36 mouse cellular contexts compared by ENCODE assay signal in genomic region chr16:36475530-36475929, GRCm38 (mm10). TPM values are rescaled to one million over a fixed set of nuclear protein-coding genes. Genes with fewer than 3 reads are reported as not detected.
"Had no signal": no experiment of that assay in that cellular context is flagged by ENCODE, and none has a peak within 500 bp of the region (broad histone marks: within the 10 kb centered on the region; RNA-seq: fewer than 3 reads in every experiment).

No protein-coding gene starts in this region.

- H3K27me3 ChIP-seq: embryonic facial prominence, embryonic 12.5 days; embryonic facial prominence, embryonic 13.5 days; embryonic facial prominence, embryonic 15.5 days; forebrain, embryonic 12.5 days; forebrain, embryonic 13.5 days; forebrain, embryonic 15.5 days had no signal

- H3K36me3 ChIP-seq: embryonic facial prominence, embryonic 10.5 days; embryonic facial prominence, embryonic 12.5 days; embryonic facial prominence, embryonic 13.5 days; embryonic facial prominence, embryonic 15.5 days; forebrain, embryonic 10.5 days; forebrain, embryonic 12.5 days; forebrain, embryonic 15.5 days had no signal

- H3K4me2 ChIP-seq: embryonic facial prominence, embryonic 12.5 days; embryonic facial prominence, embryonic 13.5 days; embryonic facial prominence, embryonic 15.5 days; forebrain, embryonic 12.5 days; forebrain, embryonic 13.5 days; forebrain, embryonic 15.5 days had no signal

- H3K27ac ChIP-seq: embryonic facial prominence, embryonic 10.5 days; embryonic facial prominence, embryonic 12.5 days; embryonic facial prominence, embryonic 13.5 days; embryonic facial prominence, embryonic 15.5 days; forebrain, embryonic 10.5 days; forebrain, embryonic 12.5 days; forebrain, embryonic 13.5 days; forebrain, embryonic 15.5 days; gastrocnemius, adult 2 months; heart, adult 2 months had no signal

- DNase-seq: cerebellum, adult 8-10 months; cerebellum, adult 9-10 months; cerebellum, adult 9-11 months; cerebellum, postnatal 10 days; cerebellum, postnatal 14 days; cerebellum, postnatal 25 days; cerebellum, postnatal 36 days; embryo, embryonic 11 days; forebrain, postnatal 0 days; gastrocnemius, adult 2 months; gastrocnemius, postnatal 10 days; gastrocnemius, postnatal 14 days; gastrocnemius, postnatal 25 days; gastrocnemius, postnatal 36 days; heart, adult 11 months; heart, adult 18-20 months; heart, adult 2 months had no signal

- H3K4me1 ChIP-seq: embryonic facial prominence, embryonic 10.5 days; embryonic facial prominence, embryonic 12.5 days; embryonic facial prominence, embryonic 13.5 days; embryonic facial prominence, embryonic 15.5 days; forebrain, embryonic 13.5 days; forebrain, embryonic 15.5 days had no signal

- ATAC-seq: forebrain, embryonic 13.5 days; forebrain, embryonic 14.5 days; forebrain, embryonic 15.5 days; forebrain, embryonic 16.5 days; forebrain, postnatal 0 days had no signal

- H3K9ac ChIP-seq: embryonic facial prominence, embryonic 12.5 days; embryonic facial prominence, embryonic 13.5 days; embryonic facial prominence, embryonic 15.5 days; forebrain, embryonic 12.5 days; forebrain, embryonic 13.5 days; forebrain, embryonic 15.5 days; forebrain, postnatal 0 days had no signal

- H3K9me3 ChIP-seq: embryonic facial prominence, embryonic 10.5 days; embryonic facial prominence, embryonic 12.5 days; embryonic facial prominence, embryonic 13.5 days; embryonic facial prominence, embryonic 15.5 days; forebrain, embryonic 10.5 days; forebrain, embryonic 12.5 days; forebrain, embryonic 13.5 days; forebrain, embryonic 15.5 days had no signal

- H3K4me3 ChIP-seq: embryonic facial prominence, embryonic 10.5 days; embryonic facial prominence, embryonic 12.5 days; embryonic facial prominence, embryonic 13.5 days; embryonic facial prominence, embryonic 15.5 days; erythroblast, embryonic 14.5 days; forebrain, embryonic 10.5 days; forebrain, embryonic 12.5 days; forebrain, embryonic 13.5 days; forebrain, embryonic 15.5 days; gastrocnemius, adult 2 months; heart, adult 2 months had no signal

RNA-seq across cellular contexts. Expression of gene Stfa3, which starts 20.3 kb away (rescaled TPM):
- total RNA-seq: common myeloid progenitor, adult 5-6 weeks; forebrain, postnatal 0 days; gastrocnemius, adult 18-20 months; gastrocnemius, adult 2 months; gastrocnemius, adult 8-10 months; gastrocnemius, postnatal 14 days; gastrocnemius, postnatal 25 days; gastrocnemius, postnatal 36 days; heart, adult 18-20 months; heart, adult 2 months; heart, adult 8-10 months had no signal
- polyA plus RNA-seq: cortical plate, adult 2 months; embryonic facial prominence, embryonic 10.5 days; erythroblast, embryonic 14.5 days; forebrain, embryonic 10.5 days; forebrain, embryonic 11.5 days; forebrain, embryonic 12.5 days; forebrain, embryonic 13.5 days; forebrain, embryonic 14.5 days; forebrain, embryonic 15.5 days; forebrain, embryonic 16.5 days; forebrain, postnatal 0 days; frontal cortex, adult 2 months; gonadal fat pad, adult 2 months; heart, adult 2 months had no signal
